Mouse (Mus musculus) mouse embryonic stem cell (cell line): Measurements from ENCODE around the gene Tm9sf4.

Experiments
- in situ Hi-C, 2 experiments: fragments of 300-500 bp; cut with MboI; formaldehyde crosslinking; loops; 1 replicate in 1 of 2; 3 replicates in 1 of 2; pipeline ENCODE4 v1.14.3; 2019 to 2020; ENCODE audit warnings: low sequenced_read_pairs in 2 of 2, low pct_unique_long_range_greater_than_20kb in 1 of 2, mixed read lengths in 1 of 2; ENCODE audit not compliant: unreplicated experiment in 1 of 2

The Tm9sf4 gene

GRCm38 (mm10) chr2:153238406-153238805, 77.3 kb downstream of the Tm9sf4 start:
- in situ Hi-C loops: no loop called here

GRCm38 (mm10) chr2:153239021-153239859, 78.1 kb downstream of the Tm9sf4 start:
- in situ Hi-C loops: no loop called here

GRCm38 (mm10) chr2:153239860-153240480, 78.9 kb downstream of the Tm9sf4 start:
- in situ Hi-C loops: no loop called here

- in situ Hi-C loops: no loop called here
Measured at GRCm38 (mm10) chr2:153240701-153241235, 79.7 kb downstream of the Tm9sf4 start.

GRCm38 (mm10) chr2:153241250-153242014, 80.3 kb downstream of the Tm9sf4 start, which contains the start of the genes Plagl2 and Pofut1:
Gene Plagl2, minus strand, starts transcription at chr2:153241426.
Gene Pofut1, plus strand, starts transcription at chr2:153241533.
- in situ Hi-C loops: no loop called here

GRCm38 (mm10) chr2:153242156-153242555, 81.1 kb downstream of the Tm9sf4 start:
- in situ Hi-C loops: no loop called here

- in situ Hi-C loops: no loop called here
Measured at GRCm38 (mm10) chr2:153249751-153250150, 88.6 kb downstream of the Tm9sf4 start.

- in situ Hi-C loops: no loop called here
Measured at GRCm38 (mm10) chr2:153256604-153257003, 95.5 kb downstream of the Tm9sf4 start.

GRCm38 (mm10) chr2:153259030-153259863, 98.1 kb downstream of the Tm9sf4 start:
- in situ Hi-C loops: no loop called here
